Mouse (Mus musculus): ENCODE results near the gene Il2rb. TPM values are rescaled to one million over a fixed set of nuclear protein-coding genes. Genes with fewer than 3 reads are reported as not detected.

The Il2rb gene
- polyA plus RNA-seq, 1 experiment from 2014 or later = 0.30 TPM

DNA sequence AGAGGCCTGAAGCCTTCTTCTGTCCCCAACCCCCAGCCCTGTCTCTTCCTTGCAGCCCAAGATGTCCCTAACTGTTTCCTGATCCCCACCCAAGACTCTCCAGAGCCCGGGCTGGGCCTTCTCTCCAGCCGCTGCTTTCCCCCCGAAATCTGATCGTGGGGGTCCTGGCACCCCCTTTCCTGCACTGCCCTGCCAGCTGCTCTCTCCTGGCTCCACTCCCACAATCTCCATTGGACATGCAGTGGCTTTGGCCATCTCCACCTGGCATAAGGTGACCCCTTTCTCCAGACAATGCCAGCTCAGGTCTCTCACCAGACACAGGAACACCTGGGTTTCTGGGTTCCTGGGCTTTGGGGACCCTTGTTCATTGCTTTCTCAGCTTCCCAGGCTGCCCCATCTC lies 17.0 kb downstream of the Il2rb start:
- Histone ChIP-seq H3K36me3 (ENCODE audit: control insufficient read depth, insufficient read depth, low read length) (no peaks in the 10 kb centered on the region), H3K4me1 (replicated peaks; ENCODE audit: control insufficient read depth, insufficient read depth) (no peaks in the 10 kb centered on the region), H3K4me3 (ENCODE audit: low read depth, low read length) (no peak overlapping the region), H3K9me3 (ENCODE audit: control insufficient read depth, low read length) (no peaks in the 10 kb centered on the region), H3K4me2 (replicated peaks; ENCODE audit: low read depth) (no peak overlapping the region), H3K27ac (replicated peaks) (no peak overlapping the region), H3K9ac (ENCODE audit: low read length) (no peak overlapping the region), H3K27me3 (ENCODE audit: control insufficient read depth, insufficient read depth, low read length) (no peaks in the 10 kb centered on the region)
- DNase-seq (ENCODE audit: low spot score) = no peak
- TF ChIP-seq EP300 (optimal IDR thresholded peaks at IDR 0.05) (no peak), CTCF (IDR thresholded peaks at IDR 0.05; ENCODE audit: low read depth) (no peak)
- no peak for ATAC-seq (ENCODE audit: low FRiP score, low TSS enrichment)
- 90% methylated on average over 4 of the region's 4 CpGs for WGBS

DNA sequence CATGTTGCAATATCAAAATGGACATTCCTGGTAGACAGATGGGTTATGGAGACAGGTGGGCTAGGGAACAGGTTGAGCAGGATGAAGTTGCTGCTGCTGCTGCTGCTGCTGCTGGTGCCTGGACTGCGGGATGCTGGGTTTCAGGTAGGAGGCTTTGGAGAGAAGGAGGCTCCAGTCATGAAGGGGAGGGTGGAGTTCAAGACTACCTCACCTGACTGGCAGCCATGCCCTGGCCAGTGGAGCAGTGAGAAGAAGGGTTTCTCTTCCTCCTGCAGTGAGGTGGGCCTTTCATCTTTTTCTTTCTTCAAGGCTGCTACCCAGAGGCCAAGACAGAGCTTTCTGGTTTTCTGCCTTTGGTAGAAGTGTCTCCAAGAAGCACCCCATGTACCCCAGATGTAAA lies 18.2 kb downstream of the Il2rb start:
- no peak overlapping the region for H3K27ac ChIP-seq (replicated peaks)
- 81% methylated on average over 1 of the region's 1 CpGs for WGBS
- no peaks in the 10 kb centered on the region for H3K9me3 ChIP-seq (ENCODE audit: control insufficient read depth, low read length)
- DNase-seq (ENCODE audit: low spot score) (no peak), ATAC-seq (ENCODE audit: low FRiP score, low TSS enrichment) (no peak)
- no peaks in the 10 kb centered on the region for H3K4me1 ChIP-seq (replicated peaks; ENCODE audit: control insufficient read depth, insufficient read depth)
- H3K27me3 ChIP-seq (ENCODE audit: control insufficient read depth, insufficient read depth, low read length) = no peaks in the 10 kb centered on the region
- no peak overlapping the region for H3K9ac ChIP-seq (ENCODE audit: low read length)
- TF ChIP-seq EP300 (optimal IDR thresholded peaks at IDR 0.05) (no peak), CTCF (IDR thresholded peaks at IDR 0.05; ENCODE audit: low read depth) (no peak)
- H3K4me2 ChIP-seq (replicated peaks; ENCODE audit: low read depth) = no peak overlapping the region
- H3K4me3 ChIP-seq (ENCODE audit: low read depth, low read length) = no peak overlapping the region
- no peaks in the 10 kb centered on the region for H3K36me3 ChIP-seq (ENCODE audit: control insufficient read depth, insufficient read depth, low read length)

DNA sequence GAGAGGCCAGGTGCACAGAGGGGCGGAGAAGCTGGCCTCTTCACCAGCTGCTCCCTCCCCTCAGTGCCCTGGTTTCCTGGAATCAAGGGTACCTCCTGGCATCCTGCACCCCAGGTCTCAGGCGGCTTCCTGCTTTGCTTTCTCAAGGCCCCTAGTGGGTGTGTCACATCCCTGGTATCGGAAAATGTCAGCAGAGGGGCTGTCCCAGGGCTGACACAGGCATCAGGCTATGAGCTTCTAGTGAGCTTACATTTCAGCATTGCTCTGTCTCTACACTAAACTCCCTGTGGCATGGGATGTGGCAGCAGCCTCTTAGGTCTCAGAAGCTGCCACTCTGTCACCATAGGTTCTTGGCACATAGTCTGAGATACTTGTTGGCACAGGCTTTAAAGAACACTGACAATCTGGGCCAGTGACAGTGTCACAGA lies 19.5 kb downstream of the Il2rb start:
- Histone ChIP-seq H3K9me3 (ENCODE audit: control insufficient read depth, low read length) (no peaks in the 10 kb centered on the region), H3K4me1 (replicated peaks; ENCODE audit: control insufficient read depth, insufficient read depth) (no peaks in the 10 kb centered on the region), H3K4me3 (ENCODE audit: low read depth, low read length) (no peak overlapping the region), H3K9ac (ENCODE audit: low read length) (no peak overlapping the region), H3K36me3 (ENCODE audit: control insufficient read depth, insufficient read depth, low read length) (no peaks in the 10 kb centered on the region), H3K27ac (replicated peaks) (no peak overlapping the region), H3K4me2 (replicated peaks; ENCODE audit: low read depth) (no peak overlapping the region), H3K27me3 (ENCODE audit: control insufficient read depth, insufficient read depth, low read length) (no peaks in the 10 kb centered on the region)
- WGBS = 40% methylated on average over 3 of the region's 3 CpGs
- TF ChIP-seq EP300 (optimal IDR thresholded peaks at IDR 0.05) = no peak
- TF ChIP-seq CTCF (IDR thresholded peaks at IDR 0.05; ENCODE audit: low read depth) = no peak
- ATAC-seq (ENCODE audit: low FRiP score, low TSS enrichment) = no peak
- peak; percentile 24 for DNase-seq (ENCODE audit: low spot score)

DNA sequence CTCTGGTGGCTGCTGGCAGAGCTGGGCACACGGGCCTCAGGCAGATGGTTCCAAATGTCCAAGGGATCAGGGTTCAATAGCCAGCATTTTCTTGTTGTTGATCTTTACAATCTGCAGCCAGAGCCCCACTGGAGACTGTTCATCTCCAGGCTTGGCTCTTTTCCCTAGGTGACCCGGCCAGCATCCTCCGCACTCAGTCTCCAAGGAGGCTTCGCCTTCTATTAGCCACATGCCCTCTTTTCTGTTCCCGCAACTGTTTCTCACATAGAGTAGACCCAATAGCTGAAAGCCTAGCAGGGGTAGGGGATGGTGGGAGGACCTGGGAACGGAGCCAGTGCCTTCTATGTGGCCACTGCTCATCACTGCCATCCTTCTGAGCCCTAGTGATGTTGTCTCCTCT lies 21.6 kb downstream of the Il2rb start:
- no peak for DNase-seq (ENCODE audit: low spot score)
- Histone ChIP-seq H3K9ac (ENCODE audit: low read length) (no peak overlapping the region), H3K4me1 (replicated peaks; ENCODE audit: control insufficient read depth, insufficient read depth) (no peaks in the 10 kb centered on the region), H3K27me3 (ENCODE audit: control insufficient read depth, insufficient read depth, low read length) (no peaks in the 10 kb centered on the region), H3K27ac (replicated peaks) (no peak overlapping the region), H3K36me3 (ENCODE audit: control insufficient read depth, insufficient read depth, low read length) (no peaks in the 10 kb centered on the region), H3K9me3 (ENCODE audit: control insufficient read depth, low read length) (no peaks in the 10 kb centered on the region), H3K4me3 (ENCODE audit: low read depth, low read length) (no peak overlapping the region), H3K4me2 (replicated peaks; ENCODE audit: low read depth) (no peak overlapping the region)
- 73% methylated on average over 6 of the region's 6 CpGs for WGBS
- no peak for ATAC-seq (ENCODE audit: low FRiP score, low TSS enrichment)
- TF ChIP-seq CTCF (IDR thresholded peaks at IDR 0.05; ENCODE audit: low read depth) (no peak), EP300 (optimal IDR thresholded peaks at IDR 0.05) (no peak)

DNA sequence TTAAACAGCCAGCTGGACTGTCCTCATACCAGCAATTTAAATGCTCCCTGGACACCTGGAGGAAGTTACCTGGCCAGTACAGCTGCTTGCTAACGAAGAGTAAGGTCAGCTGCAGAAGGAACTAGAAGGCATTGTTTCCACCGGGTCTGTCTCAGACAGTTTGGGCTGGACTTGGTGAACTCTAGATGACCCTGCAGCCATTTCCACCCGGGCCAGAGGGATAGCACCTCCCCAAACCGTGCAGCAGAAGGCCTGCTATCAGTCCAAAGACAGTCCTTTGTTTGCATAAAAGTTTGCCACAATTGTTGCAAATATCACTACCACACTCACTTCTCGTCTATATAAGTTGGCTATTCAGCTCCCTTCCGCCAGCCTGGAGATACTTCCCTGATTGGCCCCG lies 23.2 kb downstream of the Il2rb start:
- ATAC-seq (ENCODE audit: low FRiP score, low TSS enrichment) = no peak

DNA sequence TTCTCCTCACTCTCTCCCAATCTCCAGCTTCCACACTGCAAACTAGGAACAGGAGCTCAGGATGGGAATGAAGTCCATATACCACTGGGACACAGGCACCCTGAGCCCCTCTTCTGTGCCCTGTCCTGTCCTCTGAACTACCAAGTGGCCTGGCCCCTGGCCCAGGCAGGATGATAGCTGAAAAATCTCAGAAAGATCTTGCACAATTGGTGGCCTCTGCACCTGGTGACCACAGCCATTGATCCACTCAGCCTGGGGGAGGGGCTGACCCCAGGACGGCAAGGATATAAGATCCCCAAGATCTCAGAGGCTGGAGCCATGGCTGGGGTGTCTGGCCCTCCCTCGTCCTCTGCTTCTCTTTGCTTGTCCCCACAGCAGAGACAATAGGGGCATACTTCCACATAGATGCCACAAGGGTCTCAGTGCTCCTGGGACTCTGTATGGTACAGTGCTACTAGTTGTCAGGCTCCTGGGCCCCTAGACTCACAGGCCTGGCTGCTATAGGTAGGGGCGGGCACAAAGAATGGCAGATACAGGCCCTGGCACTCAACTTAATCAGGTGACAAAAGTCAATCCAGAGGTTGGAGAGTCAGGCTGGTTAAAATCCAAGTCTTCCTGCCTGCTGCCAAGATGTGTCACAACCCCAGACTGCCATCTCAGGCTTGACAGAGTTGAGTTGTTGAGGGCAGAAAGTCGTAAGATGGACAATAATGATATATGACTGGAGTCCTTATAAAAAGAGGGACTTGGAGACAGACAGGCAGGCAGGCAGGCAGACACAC lies 24.4 kb downstream of the Il2rb start:
- Histone ChIP-seq H3K27me3 (ENCODE audit: control insufficient read depth, insufficient read depth, low read length) (no peaks in the 10 kb centered on the region), H3K9me3 (ENCODE audit: control insufficient read depth, low read length) (no peaks in the 10 kb centered on the region), H3K36me3 (ENCODE audit: control insufficient read depth, insufficient read depth, low read length) (no peaks in the 10 kb centered on the region), H3K4me3 (ENCODE audit: low read depth, low read length) (no peak overlapping the region), H3K4me1 (replicated peaks; ENCODE audit: control insufficient read depth, insufficient read depth) (no peaks in the 10 kb centered on the region), H3K9ac (ENCODE audit: low read length) (no peak overlapping the region), H3K27ac (replicated peaks) (no peak overlapping the region), H3K4me2 (replicated peaks; ENCODE audit: low read depth) (no peak overlapping the region)
- WGBS = 66% methylated on average over 4 of the region's 4 CpGs
- no peak for DNase-seq (ENCODE audit: low spot score)
- no peak for ATAC-seq (ENCODE audit: low FRiP score, low TSS enrichment)
- TF ChIP-seq CTCF (IDR thresholded peaks at IDR 0.05; ENCODE audit: low read depth) = no peak
- TF ChIP-seq EP300 (optimal IDR thresholded peaks at IDR 0.05) = no peak

More for the DNA sequence above, 23.2 kb downstream of the Il2rb start:
- Histone ChIP-seq H3K9ac (ENCODE audit: low read length) (no peak overlapping the region), H3K27ac (replicated peaks) (no peak overlapping the region), H3K4me2 (replicated peaks; ENCODE audit: low read depth) (no peak overlapping the region), H3K36me3 (ENCODE audit: control insufficient read depth, insufficient read depth, low read length) (no peaks in the 10 kb centered on the region), H3K4me3 (ENCODE audit: low read depth, low read length) (no peak overlapping the region), H3K27me3 (ENCODE audit: control insufficient read depth, insufficient read depth, low read length) (no peaks in the 10 kb centered on the region), H3K9me3 (ENCODE audit: control insufficient read depth, low read length) (no peaks in the 10 kb centered on the region), H3K4me1 (replicated peaks; ENCODE audit: control insufficient read depth, insufficient read depth) (no peaks in the 10 kb centered on the region)
- no peak for DNase-seq (ENCODE audit: low spot score)
- 28% methylated on average over 7 of the region's 7 CpGs for WGBS
- no peak for TF ChIP-seq CTCF (IDR thresholded peaks at IDR 0.05; ENCODE audit: low read depth)
- TF ChIP-seq EP300 (optimal IDR thresholded peaks at IDR 0.05) = no peak

Data from stomach, postnatal 0 days (tissue).